11 mouse cellular contexts compared by ENCODE assay signal in genomic region chr2:33465966-33466365, GRCm38 (mm10). TPM values are rescaled to one million over a fixed set of nuclear protein-coding genes. Genes with fewer than 3 reads are reported as not detected.
A peak's percentile ranks its signal among the peaks of the same experiment; 100 is the strongest.
DNase-seq lines count a peak whose midpoint lies in the region; ATAC-seq lines count a peak whose summit lies in the region.
"Had no signal": no experiment of that assay in that cellular context is flagged by ENCODE, and none has a peak within 500 bp of the region (broad histone marks: within the 10 kb centered on the region; RNA-seq: fewer than 3 reads in every experiment).

No protein-coding gene starts in this region.

- ATAC-seq in embryonic facial prominence, embryonic 13.5 days (ENCODE audit: insufficient number of reproducible peaks, insufficient read depth, low FRiP score, low TSS enrichment, low read depth): no peak
- ATAC-seq in megakaryocyte, adult 5-6 weeks (ENCODE audit: poor library complexity, severe bottlenecking): no peak
- ATAC-seq in lung, embryonic 16.5 days (ENCODE audit: low read depth): peak; percentile 8; the same call in 1 of the 2 replicates
- ATAC-seq: CD4-positive, CD25-positive, alpha-beta regulatory T cell, adult 4 months had no signal

- H3K4me2 ChIP-seq in embryonic facial prominence, embryonic 13.5 days: no peak overlapping the region
- H3K4me2 ChIP-seq in lung, embryonic 16.5 days (ENCODE audit: low read depth, low read length): no peak overlapping the region

- no peak overlapping the region for H3K27ac ChIP-seq in embryonic facial prominence, embryonic 13.5 days
- no peak overlapping the region for H3K27ac ChIP-seq in embryonic facial prominence, embryonic 10.5 days (replicated peaks)
- H3K27ac ChIP-seq in lung, embryonic 16.5 days (ENCODE audit: low read length): no peak overlapping the region

- H3K4me1 ChIP-seq in embryonic facial prominence, embryonic 13.5 days: peaks cover 28% of the 10 kb centered on the region
- peaks cover 23% of the 10 kb centered on the region for H3K4me1 ChIP-seq in embryonic facial prominence, embryonic 10.5 days
- H3K4me1 ChIP-seq in megakaryocyte, embryonic 14.5 days: peaks cover 43% of the 10 kb centered on the region
- H3K4me1 ChIP-seq in lung, embryonic 16.5 days (replicated peaks; ENCODE audit: control insufficient read depth, insufficient read depth, low read length): peaks cover 16% of the 10 kb centered on the region

- peaks cover 32% of the 10 kb centered on the region for H3K36me3 ChIP-seq in embryonic facial prominence, embryonic 13.5 days
- H3K36me3 ChIP-seq in embryonic facial prominence, embryonic 10.5 days (replicated peaks): peaks cover 42% of the 10 kb centered on the region
- H3K36me3 ChIP-seq in megakaryocyte, embryonic 14.5 days (replicated peaks; ENCODE audit: low read length): peaks cover 48% of the 10 kb centered on the region
- H3K36me3 ChIP-seq in lung, embryonic 16.5 days (ENCODE audit: control insufficient read depth, insufficient read depth, low read length): peaks cover 14% of the 10 kb centered on the region

- 61% methylated on average over 4 of the region's 4 CpGs for WGBS in embryonic facial prominence, embryonic 13.5 days
- 74% methylated on average over 4 of the region's 4 CpGs for WGBS in embryonic facial prominence, embryonic 10.5 days
- WGBS in lung, embryonic 16.5 days: 57% methylated on average over 4 of the region's 4 CpGs

- H3K4me3 ChIP-seq in embryonic facial prominence, embryonic 13.5 days: no peak overlapping the region
- H3K4me3 ChIP-seq in embryonic facial prominence, embryonic 10.5 days: no peak overlapping the region
- H3K4me3 ChIP-seq in megakaryocyte, embryonic 14.5 days (replicated peaks): peak overlapping the region; percentile 54
- H3K4me3 ChIP-seq in lung, embryonic 16.5 days (ENCODE audit: low read length): no peak overlapping the region

- DNase-seq in embryonic facial prominence, embryonic 10.5 days (ENCODE audit: low spot score): no peak
- peak; percentile 36 for DNase-seq in gastrocnemius, postnatal 14 days
- no peak for DNase-seq in urinary bladder, postnatal 14 days (ENCODE audit: low spot score)
- DNase-seq in urinary bladder, postnatal 10 days (ENCODE audit: low spot score): no peak
- DNase-seq: cerebellum, adult 11-12 months; right cerebral cortex, adult 18-20 months had no signal

- no peaks in the 10 kb centered on the region for H3K27me3 ChIP-seq in embryonic facial prominence, embryonic 13.5 days
- no peaks in the 10 kb centered on the region for H3K27me3 ChIP-seq in embryonic facial prominence, embryonic 10.5 days (replicated peaks; ENCODE audit: low read depth, poor library complexity, severe bottlenecking)
- no peaks in the 10 kb centered on the region for H3K27me3 ChIP-seq in megakaryocyte, embryonic 14.5 days (replicated peaks)
- H3K27me3 ChIP-seq in lung, embryonic 16.5 days (ENCODE audit: control insufficient read depth, insufficient read depth, low read depth, low read length): no peaks in the 10 kb centered on the region

- intact Hi-C loops in gastrocnemius, postnatal 14 days (cut with DNase I; ENCODE audit: low total_unique reads): no loop called here

- H3K9ac ChIP-seq in embryonic facial prominence, embryonic 13.5 days: peak overlapping the region; percentile 51; the same call in 1 of the 2 replicates
- no peak overlapping the region for H3K9ac ChIP-seq in lung, embryonic 16.5 days (ENCODE audit: low read length)

- no peaks in the 10 kb centered on the region for H3K9me3 ChIP-seq in embryonic facial prominence, embryonic 13.5 days
- H3K9me3 ChIP-seq in embryonic facial prominence, embryonic 10.5 days: no peaks in the 10 kb centered on the region
- no peaks in the 10 kb centered on the region for H3K9me3 ChIP-seq in megakaryocyte, embryonic 14.5 days
- H3K9me3 ChIP-seq in lung, embryonic 16.5 days (ENCODE audit: control insufficient read depth, low read length): no peaks in the 10 kb centered on the region

RNA-seq across cellular contexts. Expression of gene Zbtb43, which starts 2.4 kb away (rescaled TPM):
- polyA plus RNA-seq in embryonic facial prominence, embryonic 13.5 days (2015; fragmentation: Nextera tagmentation; extraction: Ambion mirVana): 20.0 and 23.3 TPM in 2 replicates
- polyA plus RNA-seq in embryonic facial prominence, embryonic 10.5 days (2016; fragmentation: Nextera tagmentation; extraction: Ambion mirVana): 20.8 and 23.9 TPM in 2 replicates
- 1.7 TPM in 1 of 2 replicates, not detected in the other for polyA plus RNA-seq in megakaryocyte, embryonic 14.5 days (2012; ENCODE audit: insufficient read depth, low replicate concordance)
- total RNA-seq in megakaryocyte, adult 5-6 weeks (2015): 8.7 and 13.7 TPM in 2 replicates
- total RNA-seq in megakaryocyte, adult 5-6 weeks (2017): 14.7 and 14.8 TPM in 2 replicates
- 10 to 100 TPM; 14.6 to 17.4 TPM for total RNA-seq in gastrocnemius, postnatal 14 days (2021)
- 17.8 TPM in 2 replicates for polyA plus RNA-seq in lung, embryonic 16.5 days (2015; fragmentation: Nextera tagmentation; extraction: Ambion mirVana)

RNA-seq across cellular contexts. Expression of gene Zbtb34, which starts 34.8 kb away (rescaled TPM):
- polyA plus RNA-seq in embryonic facial prominence, embryonic 13.5 days (2015; fragmentation: Nextera tagmentation; extraction: Ambion mirVana): 7.6 and 9.4 TPM in 2 replicates
- 7.4 and 7.5 TPM in 2 replicates for polyA plus RNA-seq in embryonic facial prominence, embryonic 10.5 days (2016; fragmentation: Nextera tagmentation; extraction: Ambion mirVana)
- 1.6 and 7.9 TPM in 2 replicates for polyA plus RNA-seq in megakaryocyte, embryonic 14.5 days (2012; ENCODE audit: insufficient read depth, low replicate concordance)
- total RNA-seq in megakaryocyte, adult 5-6 weeks (2015): 21.1 and 23.7 TPM in 2 replicates
- total RNA-seq in megakaryocyte, adult 5-6 weeks (2017): 8.1 and 8.9 TPM in 2 replicates
- total RNA-seq in gastrocnemius, postnatal 14 days (2021): 1 to 10 TPM; 6.4 to 8.5 TPM
- polyA plus RNA-seq in lung, embryonic 16.5 days (2015; fragmentation: Nextera tagmentation; extraction: Ambion mirVana): 8.0 and 9.3 TPM in 2 replicates
